Mouse (Mus musculus) small intestine, adult 2 months (tissue): ENCODE results near the gene Nmb.

Experiments used
- CTCF ChIP-seq: fragments of 200-500 bp; IDR thresholded peaks from 2 replicates; pipeline ENCODE4 v1.5.1; 2012; ENCODE audit warnings: low read depth, mild to moderate bottlenecking, control low read depth, inconsistent platforms, low read length, moderate library complexity, mixed read lengths; ENCODE audit not compliant: insufficient replicate concordance, insufficient read length; ENCODE audit errors: extremely low read depth
- POLR2A ChIP-seq: fragments of 200-500 bp; IDR thresholded peaks from 2 replicates; pipeline ENCODE4 v1.6.1; 2012; ENCODE audit warnings: low read depth, mild to moderate bottlenecking, control low read depth, inconsistent platforms, low read length, moderate library complexity

DNA sequence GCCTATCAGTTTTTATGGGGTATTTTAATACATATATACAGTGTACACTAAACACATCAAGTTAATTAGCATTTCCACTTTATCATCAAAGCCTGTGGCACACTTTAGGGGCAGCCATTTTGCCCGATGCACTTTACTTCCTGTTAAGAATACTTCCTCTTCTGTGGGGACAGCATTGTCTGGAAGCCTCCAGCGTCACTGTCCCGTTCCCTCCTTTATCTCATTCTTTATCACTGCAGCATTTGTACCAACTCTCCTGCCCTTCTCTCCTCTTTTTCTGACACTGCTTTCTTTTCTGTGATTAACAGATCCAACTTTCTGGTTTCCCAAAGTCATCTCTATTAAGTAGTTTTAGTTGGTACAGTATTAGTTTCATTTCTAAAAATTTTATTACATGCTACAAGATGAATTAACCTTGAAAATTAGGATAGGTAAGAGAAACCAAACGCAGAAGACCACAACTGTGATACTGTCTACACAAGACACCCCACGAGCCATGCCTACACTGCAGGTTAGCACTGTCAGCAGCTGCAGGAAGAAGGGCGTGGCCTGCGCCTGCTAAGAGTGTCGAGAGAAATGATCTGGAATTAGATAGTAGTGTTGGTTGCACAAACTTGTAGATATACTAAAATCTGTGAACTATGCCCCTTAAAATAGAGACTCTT is 14.2 kb upstream of the Nmb start:
- TF ChIP-seq POLR2A (no peak), CTCF (no peak)
